Mouse (Mus musculus) kidney, adult 8-10 months (tissue): ENCODE results near the gene Exoc3l4.

Source experiments
- DNase-seq, 2 experiments: peaks; one replicate each; pipeline ENCODE4 v3.0.0; 2022

Gene Exoc3l4

DNA sequence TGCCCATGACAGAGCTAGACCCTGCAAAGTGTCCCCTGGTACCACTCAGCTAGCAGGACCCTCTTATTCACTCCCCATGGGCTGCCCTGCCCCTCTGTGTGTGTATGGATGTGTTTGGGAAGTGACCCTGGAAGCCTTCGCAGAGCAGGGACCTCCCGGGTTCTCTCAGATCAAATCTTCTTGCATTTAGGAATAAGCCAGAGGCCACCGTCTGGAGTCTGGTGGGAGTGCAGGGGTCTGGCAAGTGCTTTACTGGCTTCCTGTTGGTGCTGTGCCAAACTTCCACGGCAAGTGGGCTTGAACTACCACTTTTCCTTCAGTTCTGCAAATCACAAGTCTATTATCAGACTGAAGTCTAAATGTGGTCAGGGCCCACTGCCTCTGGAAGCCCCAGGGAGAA lies 37.2 kb downstream of the Exoc3l4 start:
- no peak for DNase-seq

DNA sequence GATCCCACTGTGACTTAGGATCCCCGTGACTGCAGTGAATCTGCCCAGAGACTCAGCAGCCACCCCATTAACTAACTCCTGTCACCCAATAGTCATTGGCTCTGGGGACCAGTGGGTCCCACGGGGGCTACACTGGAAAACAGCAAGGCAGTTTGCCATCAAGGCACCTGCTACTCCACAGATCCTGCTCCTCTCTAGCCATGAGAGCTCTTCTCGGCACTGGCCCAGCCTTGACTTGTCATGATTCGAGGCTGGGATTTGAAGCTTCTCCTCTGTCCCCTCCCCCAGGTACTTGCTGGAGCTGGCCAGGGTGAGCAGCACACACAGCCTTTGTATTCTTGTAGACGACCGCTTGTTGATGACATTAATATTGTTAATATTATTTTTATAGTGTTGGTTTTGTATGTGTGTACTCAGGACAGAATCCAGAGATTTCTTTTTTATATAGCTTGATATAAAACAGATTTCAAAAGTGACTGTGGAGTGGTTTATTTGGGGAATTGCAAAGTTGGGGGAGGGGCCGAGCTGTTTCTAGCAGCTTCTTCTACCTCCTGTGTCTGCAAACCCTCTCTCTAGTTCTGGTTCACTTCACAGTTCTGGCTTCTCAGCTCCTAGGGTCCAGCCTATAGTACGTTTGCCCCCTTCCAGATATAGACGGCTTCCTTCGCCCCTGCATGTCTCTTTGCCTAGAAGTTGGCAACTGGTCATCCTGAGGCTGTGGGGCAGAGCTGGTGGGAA lies 37.9 kb downstream of the Exoc3l4 start:
- DNase-seq: no peak

DNA sequence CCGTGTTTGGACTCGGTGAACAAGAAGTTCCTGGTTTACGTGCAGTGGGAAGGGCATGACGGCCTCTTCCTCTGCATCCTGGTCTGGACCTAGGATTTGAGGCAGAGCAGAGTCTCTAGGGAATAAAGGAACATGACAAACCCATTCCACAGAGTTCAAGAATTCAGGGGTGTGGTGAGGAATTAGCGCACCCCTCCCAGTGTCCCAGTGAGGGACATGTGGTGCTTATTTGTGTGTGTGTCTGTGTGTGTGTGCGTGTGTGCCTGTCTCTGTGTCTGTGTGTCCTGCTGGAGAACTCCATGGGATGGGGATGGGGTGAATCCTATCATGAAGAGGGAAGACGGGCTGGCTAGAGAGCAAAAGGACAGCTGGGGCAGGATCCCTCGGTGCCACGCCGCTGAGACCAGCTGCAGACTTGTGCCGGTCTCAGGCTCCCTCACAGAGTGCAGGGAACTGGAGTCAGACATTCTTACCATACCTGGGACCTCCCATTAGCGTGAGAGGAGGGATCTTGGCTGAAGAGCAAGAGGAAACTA lies 38.6 kb downstream of the Exoc3l4 start:
- peak in 1 of 2 experiments; percentile 28 for DNase-seq

DNA sequence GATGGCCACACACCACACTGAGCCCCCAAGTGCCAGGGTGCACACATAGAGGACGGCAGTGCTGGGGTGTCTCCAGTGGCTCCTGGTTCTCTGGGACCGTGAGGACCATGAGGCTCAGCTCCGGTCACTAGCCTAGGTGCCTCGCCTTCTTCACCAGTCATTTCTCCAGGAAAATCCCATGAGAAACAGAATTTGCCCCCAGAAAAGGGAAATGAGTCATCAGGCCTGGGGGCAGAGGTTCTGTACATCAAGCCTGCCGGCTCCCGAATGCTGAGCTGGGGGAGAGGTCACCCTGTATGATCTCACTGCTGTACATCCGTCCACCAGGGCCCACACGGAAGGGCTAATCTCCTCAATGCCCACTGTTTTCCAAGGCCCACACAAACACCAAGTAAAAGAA lies 39.0 kb downstream of the Exoc3l4 start:
- DNase-seq: no peak

DNA sequence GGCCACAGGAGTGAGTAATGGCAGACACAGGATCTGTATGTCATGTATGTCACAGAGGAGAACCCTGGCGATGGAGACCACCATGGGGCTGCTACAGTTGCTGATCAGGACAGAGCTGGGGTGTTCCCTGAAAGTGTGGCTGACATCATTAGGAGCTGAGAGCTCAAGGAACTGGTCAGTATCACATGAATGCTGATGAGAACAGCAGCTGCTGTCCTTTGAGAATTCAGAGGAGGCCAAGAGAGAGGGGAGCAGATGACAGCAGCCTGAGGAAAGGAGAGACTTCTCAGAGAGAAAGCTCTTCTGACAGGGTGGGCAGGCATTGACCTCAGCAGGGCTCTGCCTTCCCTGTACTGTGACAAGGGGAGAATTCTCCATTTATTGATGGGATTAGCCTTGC lies 40.9 kb downstream of the Exoc3l4 start:
- DNase-seq: no peak

DNA sequence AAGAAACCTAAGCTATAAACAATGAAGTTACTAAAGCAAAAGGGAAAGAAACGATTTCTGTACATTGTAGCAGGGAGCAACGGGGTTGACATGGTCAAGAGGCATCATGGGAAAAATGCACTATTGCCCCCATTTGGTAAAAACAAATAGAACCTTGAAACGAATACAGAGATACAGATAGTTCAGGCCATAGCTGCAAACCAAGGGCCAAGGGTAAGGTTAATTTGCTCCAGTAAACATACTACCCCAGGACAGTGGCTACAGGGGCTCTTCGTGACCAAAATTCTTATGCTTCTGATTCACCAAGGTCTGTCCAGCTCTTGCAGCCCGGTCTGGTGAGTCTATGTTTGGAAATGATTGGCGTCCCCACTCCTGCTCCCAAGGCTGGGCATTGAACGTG lies 46.8 kb downstream of the Exoc3l4 start:
- no peak for DNase-seq

DNA sequence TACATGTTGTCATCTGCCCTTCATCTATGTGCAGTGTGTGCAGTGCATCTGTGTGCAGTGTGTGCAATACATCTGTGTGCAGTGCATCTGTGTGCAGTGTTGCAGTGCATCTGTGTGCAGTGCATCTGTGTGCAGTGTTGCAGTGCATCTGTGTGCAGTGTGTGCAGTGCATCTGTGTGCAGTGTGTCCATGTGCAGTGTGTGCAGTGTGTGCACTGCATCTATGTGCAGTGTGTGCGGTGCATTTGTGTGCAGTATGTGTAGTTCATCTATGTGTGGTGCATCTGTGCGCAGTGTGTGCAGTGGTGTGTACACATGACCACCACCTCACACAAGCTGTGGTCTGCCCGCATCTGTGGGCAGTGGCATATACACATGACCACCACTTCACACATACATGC lies 49.6 kb downstream of the Exoc3l4 start:
- no peak for DNase-seq

DNA sequence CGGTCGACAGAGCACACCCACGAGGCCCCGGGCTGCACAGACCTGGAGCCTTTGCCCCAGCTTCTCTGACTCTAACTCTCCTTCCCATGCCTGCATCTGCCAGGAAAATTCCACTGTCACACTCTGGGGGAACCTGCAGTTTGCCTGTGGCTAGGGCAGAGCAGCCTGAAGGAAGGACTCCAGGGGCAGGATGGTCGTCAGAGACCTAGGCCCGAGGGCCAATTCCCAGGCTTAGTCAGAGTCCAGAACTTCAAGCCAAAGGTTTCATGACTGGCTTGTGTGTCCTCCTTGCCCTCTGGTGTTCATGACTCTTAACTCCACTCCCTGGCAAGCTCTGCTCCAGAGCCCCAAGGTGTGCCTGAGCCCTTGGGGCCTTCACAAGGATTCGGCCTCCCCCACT lies 51.4 kb downstream of the Exoc3l4 start:
- DNase-seq: no peak

DNA sequence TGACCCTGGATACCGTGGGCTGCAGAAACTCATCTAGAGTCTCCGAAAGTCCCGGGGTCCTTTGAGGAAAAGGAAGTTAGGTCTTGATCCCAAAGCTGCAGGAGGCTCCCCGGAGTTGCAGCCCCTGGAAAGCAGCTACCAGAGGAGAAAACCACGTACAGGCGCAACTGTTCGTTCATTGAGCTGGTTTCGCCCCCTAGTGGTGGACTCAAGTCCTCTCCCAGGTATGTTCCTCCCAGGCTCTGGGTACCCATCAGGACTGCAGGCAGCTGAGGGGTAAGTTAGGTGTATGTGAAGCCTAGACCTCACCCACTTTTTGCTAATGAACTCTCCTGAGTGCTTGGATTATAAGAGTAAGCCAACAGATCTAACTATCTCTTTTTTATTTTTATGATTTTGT lies 52.7 kb downstream of the Exoc3l4 start:
- peak in 1 of 2 experiments; percentile 71 for DNase-seq

DNA sequence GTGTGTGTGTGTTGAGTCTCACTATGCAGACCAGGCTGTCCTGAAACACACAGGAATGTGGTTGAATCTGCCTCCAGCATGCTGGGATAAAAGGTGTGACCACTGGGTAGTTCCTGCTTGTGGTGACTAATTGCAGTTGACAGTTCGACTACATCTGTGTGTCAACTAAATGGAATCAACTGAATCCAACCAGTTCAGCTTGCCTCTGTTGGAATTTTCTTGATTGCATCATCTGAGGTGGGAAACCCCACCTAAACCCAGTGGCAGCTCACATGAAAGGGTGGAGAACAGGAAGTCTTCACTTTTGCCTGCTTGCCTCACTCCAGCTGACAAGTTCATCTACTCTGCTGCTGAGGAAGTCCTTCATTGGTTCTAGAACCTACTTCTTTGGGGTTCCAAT lies 54.3 kb downstream of the Exoc3l4 start:
- no peak for DNase-seq

DNA sequence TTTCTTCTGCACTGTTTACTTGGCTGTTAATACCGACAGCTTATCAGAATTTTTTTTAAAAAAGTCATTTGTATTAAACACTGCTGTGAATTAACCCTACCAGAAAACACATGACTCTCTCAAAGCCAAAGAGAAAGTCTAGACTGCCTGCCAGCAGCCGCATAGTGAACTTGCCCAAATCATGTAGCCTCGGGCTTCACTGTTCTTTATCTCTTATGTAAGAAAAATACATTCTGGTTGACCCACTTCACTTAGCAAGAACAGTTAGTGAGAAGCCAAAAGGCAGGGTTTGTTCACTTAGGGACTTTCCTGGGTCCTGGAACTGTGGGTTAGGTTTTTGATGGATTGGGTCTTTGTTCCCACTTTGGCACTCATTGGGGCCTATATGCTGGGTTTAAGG lies 54.9 kb downstream of the Exoc3l4 start:
- no peak for DNase-seq

DNA sequence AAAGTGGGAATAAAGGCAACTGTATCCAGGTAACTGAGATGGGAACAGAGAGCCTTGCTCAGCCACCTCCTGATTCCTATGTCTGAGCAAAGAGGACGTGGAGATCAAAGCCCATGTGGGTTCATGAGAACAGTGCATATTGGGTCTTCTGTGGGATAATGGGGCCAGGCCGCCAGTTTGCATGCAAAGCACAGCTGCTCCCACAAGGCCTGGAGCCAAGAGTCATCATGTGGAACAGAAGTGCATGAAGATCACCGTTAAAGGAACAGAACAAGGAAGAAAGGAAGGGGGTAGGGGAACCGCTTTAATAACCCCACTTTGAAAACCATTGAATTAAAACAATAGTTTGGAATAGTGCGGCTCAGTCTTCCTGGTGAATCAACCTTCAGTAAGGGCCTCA lies 56.1 kb downstream of the Exoc3l4 start:
- DNase-seq: no peak

DNA sequence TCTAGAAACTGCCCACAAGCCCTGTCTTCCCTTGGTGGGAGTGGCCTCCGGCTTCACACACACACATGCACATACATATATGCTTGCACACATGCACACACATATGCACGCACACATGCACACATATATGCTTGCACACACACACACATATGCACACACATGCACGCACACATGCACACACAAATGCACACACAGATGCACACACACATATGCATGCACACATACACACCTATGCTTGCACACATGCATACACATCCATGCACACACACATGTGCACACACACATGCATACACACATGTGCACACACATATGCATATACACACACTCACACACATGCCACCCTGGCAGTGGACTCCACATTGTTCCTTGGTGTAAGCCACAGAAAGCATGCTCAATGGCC lies 57.6 kb downstream of the Exoc3l4 start:
- no peak for DNase-seq

DNA sequence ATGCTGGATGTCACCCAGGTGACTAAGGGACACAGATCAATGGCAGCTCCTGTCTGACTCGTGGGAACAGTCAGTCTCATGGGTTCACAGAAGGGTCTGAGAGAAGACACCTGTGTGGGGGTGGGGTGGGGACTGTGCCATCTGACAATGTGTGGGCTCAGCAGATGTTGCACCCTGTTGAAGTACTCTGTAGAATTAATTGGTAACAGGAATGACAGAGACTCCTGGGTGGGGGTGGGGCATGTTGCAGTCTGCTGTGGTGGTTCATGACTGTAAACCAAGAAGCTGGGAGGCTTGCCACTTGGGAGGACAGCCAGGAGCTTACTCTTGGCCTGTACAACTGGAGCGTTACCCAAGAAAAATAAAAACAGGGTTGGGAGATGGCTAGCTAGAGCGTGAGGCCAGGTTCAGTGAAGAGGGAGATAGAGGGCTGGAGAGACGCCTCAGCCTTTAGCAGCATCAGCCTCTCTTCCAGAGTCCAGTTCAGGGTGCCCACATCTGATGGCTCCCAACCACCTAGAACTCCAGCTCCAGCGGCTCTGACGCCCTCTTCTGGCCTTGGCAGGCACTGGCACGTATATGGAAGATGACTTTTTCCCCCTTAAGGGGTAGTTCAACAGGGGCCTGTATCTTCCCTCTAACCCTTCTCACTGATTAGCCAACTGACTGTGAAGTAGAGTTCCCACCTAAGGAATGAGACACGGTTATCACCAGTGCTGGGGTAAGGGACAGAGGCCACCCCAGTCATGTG lies 58.3 kb downstream of the Exoc3l4 start:
- peak; percentile 71 to 76 for DNase-seq

DNA sequence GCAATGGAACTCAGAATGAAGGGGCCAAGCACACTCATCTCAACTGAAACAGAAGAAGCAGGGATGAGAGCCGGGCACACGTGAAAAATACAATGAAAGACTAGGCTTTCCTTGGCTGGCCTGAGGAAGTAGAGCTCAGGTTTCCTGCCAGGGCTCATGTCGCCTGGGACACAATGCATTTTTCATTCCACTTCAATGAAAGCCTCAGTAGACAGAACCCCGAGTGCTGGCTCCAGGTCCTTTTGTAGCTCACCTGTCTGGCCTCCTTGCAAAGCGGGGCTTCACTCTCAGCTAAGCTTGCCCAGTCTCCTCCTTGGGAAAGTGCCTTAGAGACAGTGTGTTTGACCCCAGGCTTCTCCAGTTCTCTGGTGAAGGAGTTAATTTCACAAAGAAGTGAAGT lies 62.1 kb downstream of the Exoc3l4 start:
- no peak for DNase-seq

DNA sequence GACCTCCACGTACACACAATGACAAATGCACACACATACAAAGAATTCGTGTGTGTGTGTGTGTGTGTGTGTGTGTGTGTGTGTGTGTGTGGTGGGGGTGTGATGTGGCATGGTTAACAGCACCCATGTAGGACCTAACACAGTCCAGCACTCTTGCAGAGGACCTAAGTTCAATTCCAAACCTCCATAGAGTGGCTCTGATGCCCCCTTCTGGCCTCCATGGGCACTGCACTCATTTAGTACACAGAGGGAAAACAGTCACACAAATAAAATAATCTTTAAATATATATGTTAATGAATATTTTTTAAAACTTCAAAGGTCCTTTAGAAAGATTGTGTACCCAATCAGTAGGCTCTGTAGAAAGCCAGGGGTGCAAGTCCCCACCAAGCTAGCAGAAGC lies 63.1 kb downstream of the Exoc3l4 start:
- peak in 1 of 2 experiments; percentile 66 for DNase-seq
